Mouse (Mus musculus) urinary bladder, adult 2 months (tissue): ENCODE data around the gene Akna. TPM values are rescaled to one million over a fixed set of nuclear protein-coding genes. Genes with fewer than 3 reads are reported as not detected.

Experiments used
- DNase-seq: peaks from one replicate; pipeline ENCODE4 v3.0.0; 2022; ENCODE audit warnings: low spot score
- polyA plus RNA-seq: library from polyadenylated mRNA; depleted of rRNA; stranded (reverse); fragments of >200 nt; gene quantifications from 2 replicates; pipeline ENCODE4 v1.2.3, GENCODE M21; 2012; rRNA removed

The Akna gene
- 1.8 and 3.5 TPM in 2 replicates for polyA plus RNA-seq

DNA sequence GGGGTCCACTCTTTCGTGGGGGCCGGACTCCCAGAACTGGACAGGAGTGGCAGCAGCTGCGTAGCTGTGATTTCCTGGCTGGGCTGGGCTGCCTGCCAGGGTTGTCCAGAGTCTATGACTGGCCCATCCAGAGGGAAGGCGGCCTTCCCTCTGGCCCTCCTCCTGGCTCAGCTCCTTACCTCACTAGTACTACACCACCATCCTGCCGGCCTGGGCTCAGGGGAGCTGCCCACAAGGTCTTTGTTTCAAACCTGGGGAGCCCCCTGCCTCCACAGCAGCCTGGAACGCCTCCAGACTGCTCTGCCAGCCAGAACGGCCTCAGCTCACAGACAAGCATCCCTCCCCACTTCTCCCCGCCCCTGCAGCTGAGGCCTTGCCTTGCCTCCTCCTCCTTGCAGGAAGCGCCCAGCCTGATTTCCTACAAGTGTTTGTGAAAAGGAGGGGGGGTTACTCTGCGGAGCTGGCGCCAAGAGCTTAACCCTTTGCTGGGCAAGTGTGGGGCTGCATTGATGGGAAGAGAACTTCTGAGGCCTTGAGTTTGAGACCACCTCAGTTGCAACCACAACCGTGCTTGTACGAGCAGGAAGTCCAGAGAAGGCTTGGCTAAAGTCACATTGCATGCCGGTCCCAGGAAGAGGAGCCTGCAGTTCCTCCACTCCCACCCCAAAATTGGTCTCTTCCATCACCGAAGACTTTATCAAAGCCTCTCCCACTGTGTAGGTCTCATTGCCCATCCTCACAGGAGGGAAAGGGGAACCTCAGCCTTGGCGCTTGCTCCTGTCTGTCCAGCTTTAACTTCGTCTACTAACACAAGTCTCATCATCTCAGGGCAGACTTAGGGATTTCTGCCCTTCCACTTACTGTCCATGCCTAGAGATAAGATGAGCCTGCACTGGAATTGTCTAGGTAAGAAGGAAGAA lies at the start of gene Akna:
Gene Akna, minus strand, starts transcription at position 315 of the 920 bp plus-strand sequence.
- DNase-seq: peak; percentile 52

DNA sequence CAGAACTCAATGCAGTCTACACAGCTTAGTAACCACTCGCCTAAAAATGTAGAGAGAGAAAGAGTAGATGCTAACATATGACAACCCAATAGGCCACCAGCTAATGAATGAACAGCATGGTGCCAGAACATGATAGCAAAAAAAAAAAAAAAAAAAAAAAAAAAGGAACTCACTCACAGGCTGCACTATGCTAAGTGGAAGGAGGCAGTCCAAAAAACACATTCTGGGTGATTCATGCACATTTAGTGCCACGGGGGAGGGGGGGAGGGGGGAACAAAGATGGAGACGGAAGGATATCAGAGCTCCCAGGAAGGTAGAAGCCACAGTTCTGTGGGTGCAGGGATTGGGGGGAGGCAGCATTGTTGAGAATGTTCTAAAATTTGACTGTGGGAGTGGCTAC lies 49.4 kb upstream of the Akna start:
- DNase-seq: no peak

DNA sequence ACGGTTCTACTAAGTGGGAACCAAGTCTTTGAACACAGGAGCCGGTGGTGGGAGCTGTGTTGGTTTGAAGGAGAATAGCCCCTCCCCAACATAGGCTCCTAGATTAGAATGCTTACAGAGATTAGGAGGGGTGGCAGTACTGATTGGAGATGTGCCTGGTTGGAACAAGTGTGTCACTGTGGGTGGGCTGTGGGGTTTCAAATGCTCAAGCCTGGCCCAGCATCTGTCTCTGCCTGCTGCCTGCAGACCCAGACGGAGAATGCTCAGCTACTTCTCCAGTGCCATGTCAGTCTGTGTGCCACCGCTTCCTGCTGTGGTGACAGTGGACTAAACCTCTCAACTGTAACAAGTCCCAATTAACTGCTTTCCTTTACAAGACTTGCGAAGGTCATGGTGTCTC lies 47.4 kb upstream of the Akna start:
- no peak for DNase-seq

GRCm38 (mm10) chr4:63444362-63445066 lies 41.4 kb upstream of the Akna start:
- DNase-seq: no peak

DNA sequence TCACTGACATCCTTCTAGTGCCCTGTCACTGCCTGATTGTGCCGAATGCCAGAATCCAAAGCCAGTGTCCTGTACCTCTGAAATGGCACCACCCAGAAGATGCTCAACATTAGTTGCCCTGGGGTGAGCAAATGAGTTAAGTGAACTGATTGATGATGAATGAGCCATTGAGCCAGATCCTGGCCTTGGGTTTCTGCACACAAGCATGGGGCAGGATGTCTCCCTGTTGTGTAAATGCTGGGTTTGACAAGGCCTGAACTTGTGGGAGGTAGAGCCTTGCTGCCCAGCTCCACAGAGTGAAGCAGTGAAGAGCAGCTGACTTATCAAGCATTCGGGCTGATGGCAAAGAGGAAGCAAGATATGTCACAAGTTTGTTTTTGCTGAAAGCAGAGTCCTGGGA lies 39.9 kb upstream of the Akna start:
- no peak for DNase-seq

GRCm38 (mm10) chr4:63441616-63442015 lies 38.5 kb upstream of the Akna start:
- no peak for DNase-seq

DNA sequence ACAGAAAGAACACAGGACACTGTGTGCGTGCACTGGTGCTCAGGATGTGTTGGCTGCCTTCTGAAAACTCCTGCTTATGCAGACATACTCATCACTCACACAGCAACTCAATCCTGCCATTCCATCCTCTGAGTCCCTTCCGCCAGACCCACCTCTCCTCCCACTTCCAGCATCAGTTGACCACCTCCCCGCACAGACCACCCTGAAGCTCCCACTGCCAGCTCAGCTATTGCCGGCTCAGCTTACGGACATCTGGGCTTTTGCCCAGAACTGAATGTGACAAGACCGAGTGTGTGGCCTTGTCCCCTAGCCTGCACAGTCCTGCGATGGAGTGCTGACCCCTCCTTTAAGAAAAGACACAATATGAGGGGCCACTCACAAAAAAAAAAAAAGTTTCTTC lies 37.1 kb upstream of the Akna start:
- no peak for DNase-seq

DNA sequence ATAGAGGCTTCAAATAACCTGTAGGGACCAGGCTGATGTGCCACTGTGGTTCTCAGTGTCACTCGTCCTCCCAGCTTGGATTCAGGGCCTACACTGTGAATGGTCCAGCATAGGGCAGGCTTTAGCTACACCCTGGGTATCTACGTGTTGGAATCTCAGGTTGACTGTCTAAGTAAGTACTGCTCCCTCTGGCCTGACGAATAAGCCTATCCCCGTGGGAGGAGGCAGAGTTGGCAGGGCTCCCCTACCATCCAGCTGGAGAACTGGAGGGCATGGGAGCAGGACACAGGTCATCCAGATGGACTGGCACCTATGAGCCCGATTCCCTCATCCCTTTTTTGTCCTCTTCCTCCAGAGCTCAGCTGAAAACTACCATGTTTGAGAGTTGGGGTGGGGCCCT lies 34.8 kb upstream of the Akna start:
- no peak for DNase-seq

- no peak for DNase-seq
Measured at GRCm38 (mm10) chr4:63437119-63437815, 34.1 kb upstream of the Akna start.

DNA sequence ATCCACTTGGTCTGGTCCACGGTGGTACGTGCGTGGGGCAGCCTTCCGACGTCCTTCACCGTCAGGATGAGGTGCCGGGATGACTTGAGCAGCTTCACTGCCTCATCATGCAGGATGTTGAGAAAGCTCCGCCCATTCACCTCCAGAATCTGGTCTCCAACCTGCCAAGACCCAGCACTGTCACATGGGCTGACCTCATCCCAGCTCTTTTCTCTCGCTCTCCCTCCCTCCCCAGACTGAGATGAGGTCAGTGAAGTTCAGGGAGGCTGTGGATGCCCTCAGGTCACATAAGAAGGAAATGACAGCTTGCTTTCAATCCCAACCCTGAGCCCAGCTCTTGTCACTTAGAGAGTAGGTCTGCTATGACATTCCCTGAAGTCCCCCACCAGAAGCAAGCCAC lies 32.2 kb upstream of the Akna start:
- DNase-seq: no peak

DNA sequence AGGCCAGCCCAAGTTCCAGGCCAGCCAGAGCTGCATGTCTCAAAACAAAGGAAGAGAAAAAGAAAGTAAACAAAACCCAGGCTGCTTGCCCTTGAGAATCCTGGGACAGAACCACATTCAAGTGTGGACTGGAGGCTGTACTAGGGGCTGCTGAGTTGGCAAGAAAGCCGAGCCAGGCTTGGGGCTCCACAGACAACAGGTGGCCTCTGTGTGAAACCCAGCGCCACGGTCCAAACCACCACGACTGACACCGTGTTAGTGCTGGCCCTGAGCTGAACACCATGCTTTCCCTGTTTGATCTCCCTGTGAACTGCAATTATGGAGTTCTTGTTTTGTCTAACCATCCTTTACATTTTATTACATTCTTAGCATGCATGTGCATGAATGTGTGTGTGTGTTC lies 27.9 kb upstream of the Akna start:
- DNase-seq: no peak

DNA sequence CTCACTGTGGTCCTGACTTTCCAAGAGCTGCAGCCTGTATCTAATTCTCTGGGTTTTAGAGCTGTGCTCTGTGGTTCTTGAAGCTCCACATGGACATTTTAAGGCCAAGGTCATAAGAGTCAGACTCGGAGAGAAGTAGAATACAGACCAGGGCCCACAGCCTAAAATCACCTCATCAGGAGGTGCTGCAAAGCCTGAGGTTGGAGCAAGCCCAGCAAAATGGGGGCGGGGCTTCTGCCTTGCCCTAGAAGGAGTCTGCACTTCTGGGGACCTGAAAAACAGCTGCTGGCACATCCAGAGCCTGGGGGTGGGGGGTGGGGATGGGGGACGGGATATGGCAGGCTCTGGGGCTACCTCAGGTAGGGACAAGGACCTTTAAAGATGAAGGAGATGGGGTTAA lies 27.2 kb upstream of the Akna start:
- DNase-seq: no peak

- no peak for DNase-seq
Measured at GRCm38 (mm10) chr4:63426308-63426707, 23.2 kb upstream of the Akna start.

- DNase-seq: no peak
Measured at GRCm38 (mm10) chr4:63423811-63424210, 20.7 kb upstream of the Akna start.

DNA sequence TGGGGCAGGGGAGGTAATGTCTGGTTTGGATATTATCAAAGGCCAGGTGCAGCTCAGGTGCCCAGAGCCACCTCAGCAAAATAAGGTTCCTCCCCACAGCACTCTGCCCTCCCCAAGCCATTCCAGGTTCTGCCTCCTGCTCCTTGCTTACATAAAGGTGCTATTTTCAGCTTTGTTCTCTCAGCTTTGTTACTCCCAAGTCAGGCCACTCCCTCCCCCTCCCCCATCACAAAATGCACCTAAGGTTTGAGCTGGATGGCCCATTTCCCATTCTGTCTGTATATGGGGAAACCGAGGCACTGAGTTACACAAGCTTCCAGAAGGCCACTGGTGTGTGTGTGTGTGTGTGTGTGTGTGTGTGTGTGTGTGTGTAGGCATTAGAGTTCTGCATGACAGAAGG lies 20.1 kb upstream of the Akna start:
- DNase-seq: no peak

DNA sequence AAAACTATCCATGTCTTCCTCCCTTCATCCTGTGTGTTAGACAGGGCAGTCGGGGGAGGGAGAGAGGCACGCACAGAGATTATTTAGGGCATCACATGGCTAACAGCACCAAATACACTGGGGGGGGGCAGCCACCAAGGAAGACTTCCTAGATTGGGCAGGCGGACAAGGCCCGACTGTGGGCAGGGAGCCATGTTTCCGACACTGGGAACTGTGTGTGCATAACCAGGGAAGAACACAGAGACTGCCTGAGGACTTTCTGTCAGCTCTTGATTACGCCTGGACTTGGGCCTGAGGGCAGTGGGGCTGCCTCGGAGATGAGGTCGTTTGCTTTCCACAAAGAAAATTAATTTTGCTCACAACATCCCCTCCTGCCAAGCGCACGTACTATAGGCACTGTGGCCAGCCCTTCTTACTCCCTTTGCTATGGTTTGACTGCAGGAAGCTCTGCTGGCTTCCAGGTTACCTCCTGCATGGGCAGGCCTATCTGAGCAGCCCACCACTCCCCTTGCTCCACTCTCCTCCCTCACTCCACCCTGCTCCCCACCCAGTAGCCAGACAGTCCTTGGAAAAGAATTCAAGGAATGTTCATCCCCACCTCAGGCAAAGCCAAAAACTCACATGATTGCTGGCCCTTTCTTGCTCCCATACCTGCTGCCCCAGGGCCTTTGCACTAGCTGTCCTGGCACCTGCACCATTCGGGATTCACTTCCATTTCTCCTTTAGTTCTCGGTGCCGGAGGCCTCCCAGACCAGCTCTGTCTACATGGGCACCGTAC lies 17.2 kb upstream of the Akna start:
- DNase-seq: no peak

GRCm38 (mm10) chr4:63418270-63418669 lies 15.1 kb upstream of the Akna start:
- no peak for DNase-seq

GRCm38 (mm10) chr4:63417318-63417957 lies 14.3 kb upstream of the Akna start:
- DNase-seq: no peak

DNA sequence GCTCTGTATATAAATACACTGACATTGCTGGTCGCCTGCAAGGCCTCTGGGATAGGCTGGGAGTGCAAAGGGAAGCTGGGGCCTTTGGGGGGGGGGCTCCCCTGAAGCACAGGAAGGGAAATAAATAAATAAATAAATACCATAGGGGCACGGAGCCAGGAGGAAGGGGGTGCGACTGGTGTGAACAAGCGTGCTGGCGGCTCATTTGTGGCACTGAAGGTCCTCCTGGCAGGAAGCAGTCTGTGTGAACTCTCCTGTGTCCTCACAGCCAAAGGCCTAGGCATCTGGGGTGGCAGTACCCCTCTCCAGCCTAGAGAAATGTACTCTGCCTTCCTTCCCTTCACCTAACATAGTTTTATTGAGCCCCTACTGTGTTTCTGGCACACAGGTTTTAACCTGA lies 11.8 kb upstream of the Akna start:
- DNase-seq: no peak

DNA sequence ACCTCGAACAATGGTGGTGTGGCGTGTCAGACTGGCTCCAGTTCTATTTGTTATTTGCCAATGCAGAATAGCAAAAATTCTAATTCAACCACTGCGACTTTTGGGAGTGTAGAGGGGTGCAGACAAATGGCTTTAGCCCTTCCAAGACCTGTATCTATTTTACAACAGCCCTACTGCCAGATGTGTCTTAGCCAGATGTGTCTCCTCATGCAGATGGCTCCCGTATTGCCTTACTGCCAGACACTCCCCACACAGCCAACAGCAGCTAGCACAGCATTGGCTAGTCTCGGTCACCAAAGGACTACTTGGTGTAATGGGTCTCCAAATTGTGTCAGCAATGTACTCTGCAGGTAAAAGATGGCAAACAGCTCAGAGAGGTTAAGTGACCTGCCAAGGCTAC lies 8.1 kb upstream of the Akna start:
- DNase-seq: no peak

- DNase-seq: peak; percentile 78
Measured at GRCm38 (mm10) chr4:63410583-63410934, 7.4 kb upstream of the Akna start.
